Mouse (Mus musculus): Measurements from ENCODE around the gene Btnl10. TPM values are rescaled to one million over a fixed set of nuclear protein-coding genes. Genes with fewer than 3 reads are reported as not detected.

Btnl10 gene
- total and polyA plus RNA-seq, 3 experiments: 0.09 TPM; not detected in 2

- no peak for DNase-seq
Observed at GRCm38 (mm10) chr11:58959186-58959825, 41.6 kb downstream of the Btnl10 start.

- peak; percentile 92 for DNase-seq
Observed at GRCm38 (mm10) chr11:58959921-58960465, 42.3 kb downstream of the Btnl10 start.

GRCm38 (mm10) chr11:58961364-58962177 is 43.9 kb downstream of the Btnl10 start:
- DNase-seq: no peak

- DNase-seq: peak; percentile 48
Observed at GRCm38 (mm10) chr11:58963543-58963942, 45.8 kb downstream of the Btnl10 start.

DNA sequence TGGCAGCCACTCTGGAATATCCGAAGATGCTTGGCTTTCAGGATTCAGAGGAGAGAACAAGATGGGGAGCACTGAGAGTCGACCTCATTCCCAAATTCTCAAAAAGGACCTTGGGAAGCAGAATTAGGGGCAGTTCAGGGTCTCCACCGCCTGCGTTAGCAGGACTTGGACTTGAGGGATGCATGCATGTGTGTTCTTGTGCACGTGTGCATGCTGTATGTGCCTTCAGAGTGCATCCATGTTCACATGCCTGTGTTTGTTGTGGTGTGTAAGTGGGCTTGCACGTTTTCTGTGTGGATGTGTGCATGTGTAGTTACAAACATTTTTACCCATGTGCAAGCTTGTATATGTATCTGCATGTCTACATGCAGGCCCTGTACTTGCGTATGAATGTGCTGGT is 46.5 kb downstream of the Btnl10 start:
- DNase-seq: no peak

DNA sequence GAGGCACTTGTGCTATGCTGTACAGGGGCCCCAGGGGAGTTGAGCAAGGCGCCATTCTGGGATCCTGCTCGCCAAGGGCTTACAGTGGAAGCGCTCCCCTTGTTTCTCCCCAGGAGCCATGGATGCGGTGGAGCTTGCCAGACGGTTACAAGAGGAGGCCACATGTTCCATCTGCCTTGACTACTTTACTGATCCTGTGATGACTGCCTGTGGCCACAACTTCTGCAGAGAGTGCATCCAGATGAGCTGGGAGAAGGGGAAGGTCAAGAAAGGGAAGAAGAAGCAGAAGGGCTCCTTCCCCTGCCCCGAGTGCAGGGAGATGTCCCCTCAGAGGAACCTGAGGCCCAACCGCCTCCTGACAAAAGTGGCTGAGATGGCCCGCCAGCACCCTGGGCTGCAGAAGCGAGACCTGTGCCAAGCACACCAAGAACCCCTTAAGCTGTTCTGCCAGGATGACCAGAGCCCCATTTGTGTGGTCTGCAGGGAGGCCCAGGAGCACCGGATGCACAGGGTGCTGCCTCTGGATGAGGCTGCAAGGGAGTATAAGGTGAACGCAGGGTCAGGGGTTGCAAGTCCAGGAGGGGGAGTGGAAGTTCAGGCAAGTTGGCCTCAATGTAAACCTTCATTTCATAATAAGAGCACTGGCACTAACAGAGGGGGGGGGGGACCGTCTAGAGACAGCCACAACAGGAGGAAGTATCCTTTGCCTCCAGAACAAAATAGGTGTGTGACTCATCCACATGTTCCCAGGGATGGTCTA is 47.5 kb downstream of the Btnl10 start:
- DNase-seq: no peak

DNA sequence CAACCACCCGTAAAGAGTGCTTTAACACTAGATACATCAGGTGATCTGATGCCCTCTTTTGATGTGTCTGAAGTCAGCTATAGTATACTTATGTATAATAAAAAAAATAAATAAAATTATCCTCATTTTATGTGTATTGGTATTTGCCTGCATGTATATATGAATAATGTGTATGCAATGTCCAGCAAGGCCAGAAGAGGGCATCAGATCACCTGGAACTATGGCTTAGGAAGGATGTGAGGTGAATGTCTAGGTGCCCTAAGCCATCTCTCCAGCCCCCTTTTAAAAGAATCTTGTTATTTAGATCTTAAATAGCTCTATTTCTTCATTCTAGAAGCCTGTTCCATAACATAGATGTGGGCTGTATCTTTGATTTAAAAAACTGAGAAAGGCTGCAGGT is 49.6 kb downstream of the Btnl10 start:
- DNase-seq: no peak

DNA sequence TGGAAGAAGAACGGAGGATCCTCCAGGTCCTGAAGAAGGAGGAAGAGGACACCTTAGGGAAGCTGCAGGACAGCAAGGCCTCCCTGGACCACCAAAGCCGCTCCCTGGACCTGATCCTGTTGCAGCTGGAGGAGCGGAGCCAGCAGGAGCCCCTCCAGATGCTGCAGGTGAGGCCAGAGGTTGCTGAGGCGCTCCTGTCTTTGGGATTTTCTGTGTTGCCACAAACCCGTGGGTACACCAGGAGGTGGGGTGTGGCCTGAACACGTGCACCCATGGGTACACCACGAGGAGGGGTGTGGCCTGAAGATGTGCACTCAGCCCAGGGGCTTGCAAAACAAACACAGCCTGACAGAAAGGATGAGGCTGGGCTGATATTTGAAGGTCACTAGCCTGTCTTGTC is 50.8 kb downstream of the Btnl10 start:
- DNase-seq: no peak

DNA sequence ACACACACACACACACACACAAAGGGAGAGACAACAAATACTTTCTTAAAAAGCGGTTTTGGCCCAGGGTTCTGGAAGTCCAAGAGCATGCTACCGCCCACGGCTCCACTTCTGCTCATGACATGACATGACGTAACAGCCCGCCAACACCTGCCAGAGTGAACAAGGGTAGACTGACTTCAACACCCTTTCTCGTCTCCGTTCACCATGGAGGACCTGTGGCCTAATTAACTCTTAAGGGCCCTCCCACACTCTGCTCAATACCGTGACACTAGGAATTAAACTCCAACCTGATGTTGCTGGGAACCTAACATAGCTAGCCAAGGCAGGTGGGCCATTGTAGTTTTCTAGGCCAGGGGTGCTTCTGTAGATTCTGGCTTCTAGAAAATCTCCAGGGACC is 51.3 kb downstream of the Btnl10 start:
- no peak for DNase-seq

- no peak for DNase-seq
Observed at GRCm38 (mm10) chr11:58969659-58970058, 52.0 kb downstream of the Btnl10 start.

GRCm38 (mm10) chr11:58970831-58971530 is 53.3 kb downstream of the Btnl10 start:
- DNase-seq: no peak

GRCm38 (mm10) chr11:58971796-58972195 is 54.1 kb downstream of the Btnl10 start:
- DNase-seq: no peak

DNA sequence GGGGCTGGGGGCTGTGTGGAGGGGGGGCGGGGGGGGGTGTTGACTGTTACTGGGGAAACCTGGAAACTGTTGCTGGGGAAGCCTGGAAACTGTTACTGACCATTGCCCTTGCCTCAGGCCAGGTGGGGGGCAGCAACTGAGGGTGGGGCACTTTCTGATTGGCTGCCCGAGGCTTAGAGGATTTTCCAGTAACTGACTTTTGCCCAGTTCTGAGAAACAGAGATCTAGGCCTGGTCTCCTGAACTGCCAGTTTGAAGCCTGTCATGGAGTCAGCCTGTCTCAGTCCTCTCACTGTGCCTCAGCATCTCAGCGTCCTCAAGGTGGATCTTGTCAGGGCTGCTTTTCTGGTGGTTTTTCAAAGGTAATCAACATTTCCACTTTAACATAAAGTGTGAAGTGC is 56.7 kb downstream of the Btnl10 start:
- no peak for DNase-seq

Small RNA genes within 50 kb of the gene (microRNA-seq; reads per million reads assigned to microRNA genes)
- gene Gm44313: 0 reads per million in 2 experiments

Other genes starting within 250 kb of the Btnl10 start
- not detected for gene Olfr320, start 236.8 kb upstream of the Btnl10 start, total RNA-seq (2021)
- gene Olfr320, start 236.8 kb upstream of the Btnl10 start, polyA plus RNA-seq (2012; rRNA removed): not detected in 2 replicates
- not detected for gene Olfr319, start 218.7 kb upstream of the Btnl10 start, total RNA-seq (2021)
- gene Olfr319, start 218.7 kb upstream of the Btnl10 start, polyA plus RNA-seq (2012; rRNA removed): not detected in 2 replicates
- gene Olfr318, start 193.9 kb upstream of the Btnl10 start, total RNA-seq (2021): not detected
- gene Olfr318, start 193.9 kb upstream of the Btnl10 start, polyA plus RNA-seq (2012; rRNA removed): not detected in 2 replicates
- gene Olfr317, start 178.7 kb upstream of the Btnl10 start, total RNA-seq (2021): not detected
- not detected in 2 replicates for gene Olfr317, start 178.7 kb upstream of the Btnl10 start, polyA plus RNA-seq (2012; rRNA removed)
- not detected for gene Olfr316, start 165.2 kb upstream of the Btnl10 start, total RNA-seq (2021)
- not detected in 2 replicates for gene Olfr316, start 165.2 kb upstream of the Btnl10 start, polyA plus RNA-seq (2012; rRNA removed)
- gene Olfr315, start 144.7 kb upstream of the Btnl10 start, total RNA-seq (2021): not detected
- not detected in 2 replicates for gene Olfr315, start 144.7 kb upstream of the Btnl10 start, polyA plus RNA-seq (2012; rRNA removed)
- gene Olfr314, start 135.0 kb upstream of the Btnl10 start, total RNA-seq (2021): not detected
- not detected in 2 replicates for gene Olfr314, start 135.0 kb upstream of the Btnl10 start, polyA plus RNA-seq (2012; rRNA removed)
- gene Fam183b, start 115.9 kb upstream of the Btnl10 start, total RNA-seq (2021): 1 to 10 TPM; 2.2 to 2.7 TPM
- gene Fam183b, start 115.9 kb upstream of the Btnl10 start, polyA plus RNA-seq (2012; rRNA removed): 0.39 TPM in 1 of 2 replicates, not detected in the other
- gene Olfr313, start 102.9 kb upstream of the Btnl10 start, total RNA-seq (2021): not detected
- not detected in 2 replicates for gene Olfr313, start 102.9 kb upstream of the Btnl10 start, polyA plus RNA-seq (2012; rRNA removed)
- gene Olfr312, start 88.7 kb upstream of the Btnl10 start, total RNA-seq (2021): not detected
- not detected in 2 replicates for gene Olfr312, start 88.7 kb upstream of the Btnl10 start, polyA plus RNA-seq (2012; rRNA removed)
- not detected for gene Olfr311, start 78.7 kb upstream of the Btnl10 start, total RNA-seq (2021)
- gene Olfr311, start 78.7 kb upstream of the Btnl10 start, polyA plus RNA-seq (2012; rRNA removed): not detected in 2 replicates
- 1 to 10 TPM; 4.6 to 5.0 TPM for gene Gm12258, start 70.8 kb upstream of the Btnl10 start, total RNA-seq (2021)
- 0.73 and 1.3 TPM in 2 replicates for gene Gm12258, start 70.8 kb upstream of the Btnl10 start, polyA plus RNA-seq (2012; rRNA removed)
- 1 to 10 TPM; 3.9 to 7.2 TPM for gene 2810021J22Rik, start 50.7 kb upstream of the Btnl10 start, total RNA-seq (2021)
- 1.7 and 1.8 TPM in 2 replicates for gene 2810021J22Rik, start 50.7 kb upstream of the Btnl10 start, polyA plus RNA-seq (2012; rRNA removed)
- 1 to 10 TPM; 3.5 to 5.0 TPM for gene Zfp39, start 13.7 kb upstream of the Btnl10 start, total RNA-seq (2021)
- 0.15 and 0.33 TPM in 2 replicates for gene Zfp39, start 13.7 kb upstream of the Btnl10 start, polyA plus RNA-seq (2012; rRNA removed)
- gene Rnf187, start 21.0 kb downstream of the Btnl10 start, total RNA-seq (2021): 100 to 1,000 TPM; 143 to 198 TPM
- gene Rnf187, start 21.0 kb downstream of the Btnl10 start, polyA plus RNA-seq (2012; rRNA removed): 545 and 648 TPM in 2 replicates
- 1 to 10 TPM; 2.5 to 8.2 TPM for gene Hist3h2ba, start 31.0 kb downstream of the Btnl10 start, total RNA-seq (2021)
- gene Hist3h2ba, start 31.0 kb downstream of the Btnl10 start, polyA plus RNA-seq (2012; rRNA removed): 5.1 and 9.1 TPM in 2 replicates
- 10 to 100 TPM; 13.5 to 26.3 TPM for gene Hist3h2a, start 36.8 kb downstream of the Btnl10 start, total RNA-seq (2021)
- 15.4 and 19.1 TPM in 2 replicates for gene Hist3h2a, start 36.8 kb downstream of the Btnl10 start, polyA plus RNA-seq (2012; rRNA removed)
- gene Trim17, start 36.8 kb downstream of the Btnl10 start, total RNA-seq (2021): under 1 TPM; 0.17 TPM
- gene Trim17, start 36.8 kb downstream of the Btnl10 start, polyA plus RNA-seq (2012; rRNA removed): 0.18 and 0.36 TPM in 2 replicates
- gene Trim11, start 60.2 kb downstream of the Btnl10 start, total RNA-seq (2021): 10 to 100 TPM; 21.3 to 23.4 TPM
- 45.2 and 45.7 TPM in 2 replicates for gene Trim11, start 60.2 kb downstream of the Btnl10 start, polyA plus RNA-seq (2012; rRNA removed)
- gene Obscn, start 218.5 kb downstream of the Btnl10 start, total RNA-seq (2021): 1 to 10 TPM in 1 of 2 experiments, under 1 TPM in 1; 0.92 to 1.5 TPM
- 5.5 and 7.8 TPM in 2 replicates for gene Obscn, start 218.5 kb downstream of the Btnl10 start, polyA plus RNA-seq (2012; rRNA removed)
- gene Iba57, start 245.8 kb downstream of the Btnl10 start, total RNA-seq (2021): 10 to 100 TPM; 16.5 to 21.9 TPM
- gene Iba57, start 245.8 kb downstream of the Btnl10 start, polyA plus RNA-seq (2012; rRNA removed): 15.5 and 16.0 TPM in 2 replicates

Measured in adrenal gland, adult 2 months (tissue).